Mouse (Mus musculus) 3134 (cell line): Measurements from ENCODE around the gene Pip5k1c.

ENCODE experiments used
- DNase-seq: peaks from one replicate; pipeline ENCODE4 v3.0.0-alpha.2; 2011; ENCODE audit warnings: low spot score; ENCODE audit not compliant: insufficient read length; ENCODE audit errors: extremely low read depth

Pip5k1c gene

GRCm38 (mm10) chr10:81279496-81279895 is 13.3 kb upstream of the Pip5k1c start:
- no peak for DNase-seq

- DNase-seq: no peak
These were observed 8.6 kb upstream of the Pip5k1c start for GRCm38 (mm10) chr10:81284189-81284588.

GRCm38 (mm10) chr10:81284719-81285118 is 8.0 kb upstream of the Pip5k1c start:
- no peak for DNase-seq

- no peak for DNase-seq
These were observed 6.9 kb upstream of the Pip5k1c start for GRCm38 (mm10) chr10:81285694-81286450.

- DNase-seq: no peak
These were observed 6.2 kb upstream of the Pip5k1c start for GRCm38 (mm10) chr10:81286586-81286985.

- DNase-seq: peak; percentile 51
These were observed 5.1 kb upstream of the Pip5k1c start for GRCm38 (mm10) chr10:81287513-81288157.

- DNase-seq: no peak
These were observed 4.2 kb upstream of the Pip5k1c start for GRCm38 (mm10) chr10:81288601-81289000.

GRCm38 (mm10) chr10:81289278-81289677 is 3.5 kb upstream of the Pip5k1c start:
- DNase-seq: no peak

- DNase-seq: no peak
These were observed 3.0 kb upstream of the Pip5k1c start for GRCm38 (mm10) chr10:81289811-81290210.

GRCm38 (mm10) chr10:81290698-81291460 is 1.9 kb upstream of the Pip5k1c start:
- no peak for DNase-seq

DNA sequence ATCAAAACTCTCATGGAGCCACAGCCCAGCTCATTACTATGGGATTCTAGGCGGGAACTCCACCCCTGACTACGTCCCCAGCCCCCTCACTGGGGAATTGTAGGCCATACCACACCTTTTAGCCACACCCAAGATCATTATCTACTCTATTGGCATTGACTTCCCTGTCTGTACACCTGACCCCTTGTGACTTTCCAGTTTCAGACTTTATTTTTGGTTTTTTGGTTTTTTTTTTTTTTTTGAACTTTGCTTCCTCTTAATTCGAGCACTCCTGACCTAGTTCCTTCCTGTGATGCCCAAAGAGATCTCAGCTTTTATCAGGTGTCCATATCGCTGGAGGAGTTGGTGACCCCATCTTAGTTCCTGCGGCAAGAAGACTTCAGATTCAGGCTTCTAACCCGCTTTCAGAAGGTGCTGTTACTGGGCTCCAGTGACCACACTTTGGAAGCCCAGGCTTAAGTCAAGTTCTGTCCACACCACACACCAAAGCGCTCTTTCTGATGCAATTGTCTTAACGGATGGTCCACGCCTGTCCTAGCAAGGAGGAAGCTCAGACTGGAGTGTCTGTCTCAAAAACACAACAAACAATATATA is 1.2 kb upstream of the Pip5k1c start, which contains the start of gene Tjp3:
Gene Tjp3 (minus strand): TSS at position 71 of the 594 bp plus-strand sequence.
- DNase-seq: no peak

DNA sequence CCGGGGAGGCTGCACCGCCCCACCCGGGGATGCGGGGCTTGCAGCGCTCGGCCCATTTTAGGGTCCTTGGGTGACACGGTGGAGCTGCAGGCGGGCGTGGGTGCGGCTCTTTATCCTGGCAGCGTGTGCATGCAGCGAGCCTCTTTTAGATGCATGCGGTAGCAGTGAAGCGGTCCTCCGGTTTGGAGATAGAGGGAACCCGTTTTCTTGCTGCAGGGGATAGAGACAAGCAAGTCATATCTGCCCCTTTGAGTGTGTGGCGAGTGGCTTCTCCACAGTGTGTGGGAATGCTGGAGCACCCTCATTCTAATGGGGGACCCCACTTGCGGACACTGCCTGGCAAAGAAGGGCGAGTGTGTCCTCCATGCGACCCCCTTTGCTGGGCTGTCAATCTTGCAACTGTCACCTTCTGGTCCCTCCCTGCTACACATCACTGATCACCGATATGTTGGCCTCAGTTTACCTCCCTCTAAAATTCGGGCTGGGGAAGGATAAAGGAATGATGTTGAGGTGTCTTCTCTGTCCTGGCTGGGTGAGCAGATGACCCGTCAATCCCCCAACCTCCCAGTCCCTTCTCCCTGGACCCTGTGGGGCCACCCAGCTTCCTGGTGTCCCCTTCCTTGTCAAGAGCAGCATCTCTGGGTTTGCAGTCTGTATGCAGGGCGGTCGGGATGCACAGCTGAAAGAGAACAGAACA is 719 bp downstream of the Pip5k1c start:
- DNase-seq: no peak

- no peak for DNase-seq
These were observed 1.7 kb downstream of the Pip5k1c start for GRCm38 (mm10) chr10:81294442-81294841.

- no peak for DNase-seq
These were observed 2.4 kb downstream of the Pip5k1c start for GRCm38 (mm10) chr10:81295185-81295584.

GRCm38 (mm10) chr10:81297246-81297645 is 4.5 kb downstream of the Pip5k1c start:
- no peak for DNase-seq

GRCm38 (mm10) chr10:81297845-81298244 is 5.1 kb downstream of the Pip5k1c start:
- DNase-seq: peak; percentile 83

DNA sequence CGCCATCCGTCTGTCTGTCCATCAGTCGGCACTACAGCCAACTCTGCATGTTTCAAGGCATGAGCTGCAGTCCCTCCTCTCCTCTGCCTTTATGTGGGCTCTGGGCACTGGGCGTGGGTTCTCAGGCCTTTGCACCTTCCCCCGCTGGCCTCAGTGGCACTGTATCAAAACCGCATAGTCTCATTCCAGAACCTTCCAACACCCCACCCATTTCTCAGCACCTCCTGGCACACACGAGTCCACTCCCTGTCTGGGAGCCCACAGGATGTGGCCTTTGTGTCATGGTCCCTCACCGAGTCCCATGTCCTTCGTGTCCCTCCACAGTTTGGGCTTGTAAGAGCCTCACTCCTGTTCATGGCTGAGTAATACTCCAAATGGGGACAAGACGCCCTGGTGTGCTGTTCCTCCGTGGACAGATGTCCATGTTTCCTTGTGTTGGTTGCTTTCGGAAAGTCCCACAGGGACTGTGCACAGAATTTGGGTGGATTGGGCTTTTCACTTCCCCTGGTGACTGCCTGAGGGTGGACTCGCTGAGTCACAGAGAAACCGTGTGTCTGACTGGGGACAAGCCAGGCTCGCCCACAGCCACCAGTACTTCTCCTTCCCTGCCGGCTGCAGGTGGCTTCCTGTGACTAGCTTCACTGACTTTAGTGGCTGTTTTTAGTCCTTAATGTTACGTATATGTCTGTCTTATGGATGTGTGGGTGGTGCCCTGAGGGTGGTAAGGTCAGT is 5.8 kb downstream of the Pip5k1c start:
- peak; percentile 82 for DNase-seq

GRCm38 (mm10) chr10:81299585-81300351 is 7.0 kb downstream of the Pip5k1c start:
- no peak for DNase-seq

GRCm38 (mm10) chr10:81300352-81300907 is 7.7 kb downstream of the Pip5k1c start:
- DNase-seq: no peak
